Mouse (Mus musculus): Measurements from ENCODE around the gene Slf1.

DNA sequence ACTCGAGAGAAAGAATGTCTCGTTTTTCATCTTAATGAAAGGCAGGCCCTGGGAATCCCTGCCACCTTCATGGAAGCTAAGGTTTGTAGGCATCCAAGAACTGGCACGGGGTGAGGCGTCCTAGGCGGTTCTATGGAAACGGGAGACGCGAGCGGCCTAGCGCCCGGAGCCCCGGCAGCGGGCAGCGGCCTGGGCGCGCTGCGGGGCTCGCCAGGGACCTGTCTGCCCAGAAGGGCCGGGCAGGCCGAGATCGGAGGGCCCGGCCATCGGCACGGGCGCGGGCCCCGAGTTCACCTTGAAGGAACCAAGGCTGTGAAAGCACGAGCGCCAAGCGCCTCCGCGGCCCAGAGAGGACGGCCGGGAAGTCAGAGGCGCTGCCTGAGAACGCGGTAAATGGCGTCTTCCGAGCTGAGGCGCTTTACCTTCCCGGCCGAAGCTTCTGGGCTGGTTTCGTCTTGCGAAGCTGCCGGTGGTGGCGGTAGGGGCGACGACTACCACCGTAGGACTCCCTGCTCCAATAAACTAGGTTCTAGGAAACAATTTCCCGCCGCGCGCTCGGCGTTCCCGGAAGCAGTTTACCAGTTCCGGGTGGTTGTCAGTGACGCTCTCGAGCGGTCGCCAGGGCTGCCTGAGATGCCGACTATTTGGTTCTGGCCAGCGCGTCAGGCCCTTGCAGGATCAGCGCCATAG, at the start of gene Slf1, which contains the start of gene 2210408I21Rik:
- TF ChIP-seq CTCF (IDR thresholded peaks at IDR 0.05; ENCODE audit: low read depth) (no peak), EP300 (IDR thresholded peaks at IDR 0.05; ENCODE audit: low read depth) (no peak)
